Mouse (Mus musculus): Measurements from ENCODE around the gene Cdkn1c. TPM values are rescaled to one million over a fixed set of nuclear protein-coding genes. Genes with fewer than 3 reads are reported as not detected.

Cdkn1c gene
- polyA plus RNA-seq, 1 experiment from 2014 or later, result 165 TPM

GRCm38 (mm10) chr7:143476702-143477335, 16.0 kb upstream of the Cdkn1c start:
- H3K4me1 ChIP-seq (ENCODE audit: control insufficient read depth, insufficient read depth, low read depth, low read length), result no peaks in the 10 kb centered on the region
- ATAC-seq, result no peak
- H3K36me3 ChIP-seq (ENCODE audit: control insufficient read depth, insufficient read depth, low read length), result no peaks in the 10 kb centered on the region
- H3K9me3 ChIP-seq (ENCODE audit: control insufficient read depth, low read length), result no peaks in the 10 kb centered on the region
- 93% methylated on average over 3 of the region's 3 CpGs for WGBS
- H3K4me2 ChIP-seq (ENCODE audit: low read length), result no peak overlapping the region
- H3K4me3 ChIP-seq (ENCODE audit: low read length), result no peak overlapping the region
- H3K9ac ChIP-seq (ENCODE audit: low read depth, low read length), result no peak overlapping the region
- H3K27me3 ChIP-seq (replicated peaks; ENCODE audit: control insufficient read depth, insufficient read depth, low read length), result no peaks in the 10 kb centered on the region
- H3K27ac ChIP-seq (ENCODE audit: low read depth, low read length), result no peak overlapping the region

GRCm38 (mm10) chr7:143475876-143476275, 15.0 kb upstream of the Cdkn1c start:
- Histone ChIP-seq H3K9me3 (ENCODE audit: control insufficient read depth, low read length) (no peaks in the 10 kb centered on the region), H3K36me3 (ENCODE audit: control insufficient read depth, insufficient read depth, low read length) (no peaks in the 10 kb centered on the region), H3K27ac (ENCODE audit: low read depth, low read length) (no peak overlapping the region), H3K27me3 (replicated peaks; ENCODE audit: control insufficient read depth, insufficient read depth, low read length) (no peaks in the 10 kb centered on the region), H3K4me1 (ENCODE audit: control insufficient read depth, insufficient read depth, low read depth, low read length) (no peaks in the 10 kb centered on the region), H3K9ac (ENCODE audit: low read depth, low read length) (no peak overlapping the region), H3K4me3 (ENCODE audit: low read length) (no peak overlapping the region), H3K4me2 (ENCODE audit: low read length) (no peak overlapping the region)
- 83% methylated on average over 11 of the region's 11 CpGs for WGBS
- ATAC-seq, result no peak

GRCm38 (mm10) chr7:143474811-143475210, 14.0 kb upstream of the Cdkn1c start:
- no peak overlapping the region for H3K27ac ChIP-seq (ENCODE audit: low read depth, low read length)
- H3K27me3 ChIP-seq (replicated peaks; ENCODE audit: control insufficient read depth, insufficient read depth, low read length), result no peaks in the 10 kb centered on the region
- H3K9me3 ChIP-seq (ENCODE audit: control insufficient read depth, low read length), result no peaks in the 10 kb centered on the region
- H3K4me1 ChIP-seq (ENCODE audit: control insufficient read depth, insufficient read depth, low read depth, low read length), result no peaks in the 10 kb centered on the region
- WGBS, result 33% methylated on average over 8 of the region's 10 CpGs
- no peak for ATAC-seq
- H3K9ac ChIP-seq (ENCODE audit: low read depth, low read length), result no peak overlapping the region
- no peaks in the 10 kb centered on the region for H3K36me3 ChIP-seq (ENCODE audit: control insufficient read depth, insufficient read depth, low read length)
- no peak overlapping the region for H3K4me2 ChIP-seq (ENCODE audit: low read length)
- H3K4me3 ChIP-seq (ENCODE audit: low read length), result no peak overlapping the region

- Histone ChIP-seq H3K9me3 (ENCODE audit: control insufficient read depth, low read length) (no peaks in the 10 kb centered on the region), H3K4me3 (ENCODE audit: low read length) (no peak within 1 kb of the TSS), H3K4me1 (ENCODE audit: control insufficient read depth, insufficient read depth, low read depth, low read length) (no peaks in the 10 kb centered on the region), H3K9ac (ENCODE audit: low read depth, low read length) (no peak within 1 kb of the TSS), H3K36me3 (ENCODE audit: control insufficient read depth, insufficient read depth, low read length) (no peaks in the 10 kb centered on the region), H3K27ac (ENCODE audit: low read depth, low read length) (no peak within 1 kb of the TSS), H3K4me2 (ENCODE audit: low read length) (no peak within 1 kb of the TSS), H3K27me3 (replicated peaks; ENCODE audit: control insufficient read depth, insufficient read depth, low read length) (no peaks in the 10 kb centered on the region)
- 43% methylated on average over 4 of the region's 4 CpGs for whole genome bisulfite sequencing
- no peak for ATAC-seq
Observed at GRCm38 (mm10) chr7:143473347-143474101, 12.7 kb upstream of the Cdkn1c start, which contains the start of gene Slc22a18. Gene Slc22a18 (plus strand): TSS chr7:143473736.

GRCm38 (mm10) chr7:143469946-143470345, 9.1 kb upstream of the Cdkn1c start:
- H3K4me1 ChIP-seq (ENCODE audit: control insufficient read depth, insufficient read depth, low read depth, low read length), result no peaks in the 10 kb centered on the region; the same call in 1 of the 2 replicates
- H3K4me3 ChIP-seq (ENCODE audit: low read length), result no peak overlapping the region
- no peak overlapping the region for H3K27ac ChIP-seq (ENCODE audit: low read depth, low read length)
- ATAC-seq, result peak; percentile 59; the same call in 1 of the 2 replicates
- H3K4me2 ChIP-seq (ENCODE audit: low read length), result no peak overlapping the region
- H3K27me3 ChIP-seq (replicated peaks; ENCODE audit: control insufficient read depth, insufficient read depth, low read length), result no peaks in the 10 kb centered on the region
- no peak overlapping the region for H3K9ac ChIP-seq (ENCODE audit: low read depth, low read length)
- WGBS, result 18% methylated on average over 8 of the region's 8 CpGs
- no peaks in the 10 kb centered on the region for H3K9me3 ChIP-seq (ENCODE audit: control insufficient read depth, low read length)
- no peaks in the 10 kb centered on the region for H3K36me3 ChIP-seq (ENCODE audit: control insufficient read depth, insufficient read depth, low read length)

GRCm38 (mm10) chr7:143467714-143468113, 6.9 kb upstream of the Cdkn1c start:
- WGBS, result 10% methylated on average over 6 of the region's 6 CpGs
- no peaks in the 10 kb centered on the region for H3K36me3 ChIP-seq (ENCODE audit: control insufficient read depth, insufficient read depth, low read length)
- ATAC-seq, result no peak
- H3K4me2 ChIP-seq (ENCODE audit: low read length), result no peak overlapping the region
- no peaks in the 10 kb centered on the region for H3K27me3 ChIP-seq (replicated peaks; ENCODE audit: control insufficient read depth, insufficient read depth, low read length)
- H3K9ac ChIP-seq (ENCODE audit: low read depth, low read length), result no peak overlapping the region
- H3K4me3 ChIP-seq (ENCODE audit: low read length), result no peak overlapping the region
- no peaks in the 10 kb centered on the region; the same call in 1 of the 2 replicates for H3K4me1 ChIP-seq (ENCODE audit: control insufficient read depth, insufficient read depth, low read depth, low read length)
- H3K9me3 ChIP-seq (ENCODE audit: control insufficient read depth, low read length), result no peaks in the 10 kb centered on the region
- H3K27ac ChIP-seq (ENCODE audit: low read depth, low read length), result no peak overlapping the region

- H3K4me2 ChIP-seq (ENCODE audit: low read length), result no peak overlapping the region
- no peaks in the 10 kb centered on the region for H3K36me3 ChIP-seq (ENCODE audit: control insufficient read depth, insufficient read depth, low read length)
- no peak overlapping the region for H3K27ac ChIP-seq (ENCODE audit: low read depth, low read length)
- H3K27me3 ChIP-seq (replicated peaks; ENCODE audit: control insufficient read depth, insufficient read depth, low read length), result no peaks in the 10 kb centered on the region
- ATAC-seq, result peak; percentile 40; the same call in 1 of the 2 replicates
- no peaks in the 10 kb centered on the region for H3K9me3 ChIP-seq (ENCODE audit: control insufficient read depth, low read length)
- no peak overlapping the region for H3K4me3 ChIP-seq (ENCODE audit: low read length)
- H3K9ac ChIP-seq (ENCODE audit: low read depth, low read length), result no peak overlapping the region
- no peaks in the 10 kb centered on the region; the same call in 1 of the 2 replicates for H3K4me1 ChIP-seq (ENCODE audit: control insufficient read depth, insufficient read depth, low read depth, low read length)
- 40% methylated on average over 14 of the region's 14 CpGs for WGBS
Observed at GRCm38 (mm10) chr7:143466099-143466677, 5.3 kb upstream of the Cdkn1c start.

- no peak for ATAC-seq
Observed at GRCm38 (mm10) chr7:143464811-143465560, 4.1 kb upstream of the Cdkn1c start.

More at GRCm38 (mm10) chr7:143464811-143465560, 4.1 kb upstream of the Cdkn1c start:
- Histone ChIP-seq H3K4me3 (ENCODE audit: low read length) (peak overlapping the region; percentile 37), H3K27me3 (replicated peaks; ENCODE audit: control insufficient read depth, insufficient read depth, low read length) (no peaks in the 10 kb centered on the region), H3K9me3 (ENCODE audit: control insufficient read depth, low read length) (peaks cover 11% of the 10 kb centered on the region), H3K27ac (ENCODE audit: low read depth, low read length) (no peak overlapping the region), H3K9ac (ENCODE audit: low read depth, low read length) (peak overlapping the region; percentile 59), H3K4me2 (ENCODE audit: low read length) (peak overlapping the region; percentile 61), H3K36me3 (ENCODE audit: control insufficient read depth, insufficient read depth, low read length) (no peaks in the 10 kb centered on the region), H3K4me1 (ENCODE audit: control insufficient read depth, insufficient read depth, low read depth, low read length) (no peaks in the 10 kb centered on the region; the same call in 1 of the 2 replicates)
- WGBS, result 26% methylated on average over 55 of the region's 56 CpGs
